Mouse (Mus musculus) stomach, postnatal 0 days (tissue): Measurements from ENCODE around the gene Pawr.

Experiments used
- CTCF ChIP-seq: IDR thresholded peaks from 2 replicates; pipeline ENCODE4 v1.5.1; 2016; ENCODE audit warnings: antibody characterized with exemption, low read depth, mild to moderate bottlenecking, moderate library complexity
- EP300 ChIP-seq: optimal IDR thresholded peaks from 2 replicates; pipeline ENCODE3; 2016; ENCODE audit warnings: antibody characterized with exemption

DNA sequence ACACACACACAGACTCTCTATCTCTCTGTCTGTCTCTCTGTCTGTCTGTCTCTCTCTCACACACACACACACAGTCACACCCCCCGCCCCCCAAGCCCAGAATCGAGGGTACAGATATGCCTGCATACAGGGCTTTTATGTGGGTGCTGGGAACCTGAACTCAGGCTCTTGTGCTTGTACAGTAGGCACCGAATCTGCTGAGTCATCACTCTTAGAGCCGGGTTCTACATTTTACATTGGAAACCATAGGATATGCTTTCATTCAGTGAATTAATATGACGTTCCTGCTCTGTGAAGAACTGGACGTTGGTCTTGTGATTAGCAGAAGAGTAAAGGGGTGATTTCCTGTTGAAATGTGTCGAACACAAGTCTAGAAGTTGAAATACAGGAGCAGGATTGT is 45.4 kb downstream of the Pawr start:
- TF ChIP-seq EP300 (no peak), CTCF (no peak)
